Mouse (Mus musculus) kidney, postnatal 10 days (tissue): ENCODE data around the gene Plod3.
"Not testable (repeated sequence)": the region's sequence is repeated elsewhere in the genome, so short reads cannot be mapped to it uniquely, and the experiment has no call there.

Source experiments
- DNase-seq: peaks from one replicate; pipeline ENCODE4 v3.0.0; 2021; ENCODE audit warnings: mixed read lengths

Gene Plod3

DNA sequence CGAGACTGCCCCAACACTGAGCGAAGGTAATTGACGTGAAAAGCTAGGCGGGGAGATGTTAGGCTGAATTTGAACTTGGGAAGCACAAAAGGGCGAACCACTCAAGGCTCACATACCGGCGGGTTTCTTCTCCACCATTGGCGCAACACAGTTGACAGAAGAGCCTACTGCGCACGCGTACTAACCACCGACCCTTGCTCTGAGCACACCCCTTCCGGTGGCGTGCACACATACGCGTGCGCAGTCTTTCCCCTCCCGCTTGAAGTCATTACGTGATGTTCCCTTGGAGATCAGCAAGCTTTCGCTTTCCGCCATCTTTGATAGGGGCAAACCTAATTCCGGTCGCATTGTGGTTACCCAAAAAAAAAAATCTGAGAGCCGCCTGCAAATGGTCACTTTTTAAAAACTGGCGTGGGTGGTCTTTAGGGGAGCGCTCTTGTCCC, at the start of gene Plod3:
TSS of gene Plod3 (plus strand) at position 325 of the 443 bp plus-strand sequence.
- peak; percentile 98 for DNase-seq

DNA sequence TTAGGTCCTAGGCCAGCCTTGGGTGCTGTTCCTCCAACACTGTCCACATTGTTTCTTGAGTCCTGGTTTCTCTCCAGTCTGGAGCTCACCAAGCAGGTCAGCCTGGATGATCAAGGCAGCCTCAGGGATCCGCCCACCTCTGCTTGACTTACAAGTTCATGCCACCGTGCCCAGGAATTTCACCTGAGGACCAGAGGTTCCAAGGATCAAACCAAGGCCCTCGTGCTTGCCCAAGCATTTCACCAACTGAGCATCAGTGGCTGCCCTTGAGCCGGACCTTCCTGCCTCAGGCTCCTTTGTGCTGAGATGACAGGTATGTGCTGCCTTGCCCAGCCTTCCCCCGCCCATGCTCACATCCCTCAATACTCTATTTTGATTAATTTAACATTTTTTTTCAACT, 49.2 kb upstream of the Plod3 start:
- DNase-seq: peak; percentile 30

DNA sequence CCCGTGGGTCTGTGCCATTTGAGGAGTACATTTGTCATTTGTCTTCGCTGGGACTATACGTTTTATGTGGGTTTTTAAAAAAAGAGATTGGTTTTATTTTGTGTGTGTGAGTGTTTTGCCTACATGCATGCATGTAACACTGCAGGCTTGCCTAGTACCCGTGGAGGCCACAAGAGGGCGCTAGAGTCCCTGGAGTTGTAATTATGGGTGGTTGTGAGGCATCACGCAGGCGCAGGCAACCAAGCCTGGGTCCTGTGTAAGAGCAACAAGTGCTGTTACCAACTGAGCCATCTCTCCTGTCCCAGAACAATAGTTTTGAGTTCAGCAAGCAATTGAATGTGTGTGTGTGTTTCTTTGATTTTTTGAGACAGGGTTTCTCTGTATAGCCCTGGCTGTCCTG, 47.5 kb upstream of the Plod3 start:
- DNase-seq: no peak

DNA sequence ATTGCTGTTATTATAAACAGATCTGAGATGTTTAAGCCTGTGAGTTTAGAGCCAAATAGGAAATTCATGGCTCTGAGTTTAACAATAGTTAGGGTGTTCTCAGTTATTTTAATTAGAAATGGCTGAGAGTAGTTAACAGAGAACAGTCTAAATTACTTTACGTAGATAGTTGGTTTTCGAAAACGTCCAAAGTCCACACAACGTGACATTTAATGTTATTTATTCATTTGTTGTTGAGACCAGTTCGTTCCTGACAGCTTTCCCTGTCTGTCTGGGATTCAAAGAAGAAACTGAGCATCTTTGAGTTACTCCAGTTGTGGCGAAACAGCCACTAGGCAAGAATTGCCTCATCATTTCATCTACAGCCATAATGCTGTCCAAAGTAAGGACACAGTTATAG, 46.8 kb upstream of the Plod3 start:
- DNase-seq: not testable (repeated sequence)

DNA sequence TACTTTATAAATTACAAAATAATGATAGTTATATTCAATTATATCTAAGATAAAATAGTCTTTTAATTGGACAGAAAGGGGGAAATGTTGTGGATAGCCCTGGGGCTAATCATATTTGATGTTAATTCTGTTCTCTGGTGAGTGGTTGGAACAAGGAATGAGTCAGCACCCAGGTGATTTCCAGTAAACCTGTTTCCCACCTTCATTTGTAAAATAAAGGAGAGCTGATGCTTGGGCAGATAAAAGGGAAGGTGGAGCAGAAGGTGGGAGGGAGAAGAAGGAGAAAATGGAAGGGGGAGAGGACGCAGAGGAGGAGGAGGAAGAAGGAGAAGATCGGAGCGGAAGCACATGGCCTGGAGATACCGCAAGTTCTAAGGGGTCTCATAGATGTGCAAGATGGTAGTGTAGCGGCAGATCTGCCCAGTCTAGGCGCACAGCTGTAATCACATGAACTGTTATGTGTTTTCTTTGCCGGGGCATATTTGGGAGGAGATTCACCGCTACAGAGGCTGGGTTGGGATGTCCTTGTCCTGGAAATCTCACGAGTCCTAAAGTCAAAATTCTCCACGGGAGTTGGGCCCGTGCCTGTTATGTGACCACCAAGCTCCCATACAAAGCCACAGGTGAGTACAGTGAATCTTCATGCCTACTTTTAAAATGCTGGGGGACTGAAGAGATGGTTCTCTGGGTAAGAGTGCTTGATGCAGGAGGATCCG, 45.8 kb upstream of the Plod3 start:
- no peak for DNase-seq

DNA sequence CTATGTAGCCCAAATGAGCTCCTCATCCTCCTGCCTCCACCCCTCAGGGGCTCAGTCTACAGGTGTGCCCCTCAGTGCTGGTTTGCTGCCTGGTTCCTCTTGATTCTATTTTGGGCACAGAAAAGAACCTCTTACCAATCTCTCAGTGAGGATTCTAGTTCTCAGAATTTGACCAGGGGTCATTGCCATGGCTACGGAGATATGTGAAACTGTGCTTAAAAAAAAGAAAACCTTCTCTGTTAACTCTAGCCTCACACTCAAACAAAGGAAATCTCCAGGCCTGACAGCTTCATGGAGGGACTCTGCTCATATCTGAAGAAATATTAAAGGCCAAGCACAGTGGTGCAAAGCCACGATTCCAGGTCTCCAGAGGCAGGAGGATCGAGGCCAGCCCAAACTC, 44.0 kb upstream of the Plod3 start:
- DNase-seq: no peak

DNA sequence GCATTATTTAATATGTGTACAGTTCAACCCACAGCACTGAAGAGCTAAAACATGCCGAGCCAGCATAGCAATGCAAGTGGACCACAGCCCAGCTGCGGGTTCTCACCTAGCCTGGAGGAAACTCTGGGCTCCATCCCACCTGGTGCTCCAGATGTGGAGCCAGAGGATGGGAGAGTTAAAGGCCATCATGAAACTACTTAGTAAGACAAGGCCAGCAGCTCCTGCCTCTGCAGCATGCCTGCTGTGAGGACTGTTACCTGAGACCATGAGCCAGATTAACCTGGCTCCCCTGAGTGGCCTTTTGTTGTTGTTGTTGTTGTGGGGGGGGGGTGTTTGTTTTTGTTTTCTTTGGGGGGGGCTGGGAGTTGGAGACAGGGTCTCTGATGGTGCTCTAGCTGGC, 43.4 kb upstream of the Plod3 start:
- DNase-seq: no peak

DNA sequence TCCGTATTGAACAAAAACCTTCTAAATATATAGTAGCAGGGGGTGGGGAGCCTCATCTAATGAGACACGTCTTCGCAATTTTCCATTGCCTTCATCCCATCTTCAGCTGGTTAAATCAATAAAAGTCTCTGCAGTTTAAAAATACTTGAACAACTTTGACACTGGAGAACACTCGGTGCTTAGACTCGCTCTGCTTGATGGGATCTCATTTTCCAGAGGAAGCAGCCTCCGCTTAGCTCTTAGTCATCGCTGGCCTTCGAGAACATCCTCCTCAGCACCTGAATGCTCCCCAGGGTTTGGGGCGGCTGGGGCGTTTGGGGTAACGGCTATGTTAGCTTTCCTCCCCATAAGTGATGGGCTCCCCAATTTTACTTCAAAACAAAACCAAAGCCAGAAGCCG, 41.7 kb upstream of the Plod3 start:
- no peak for DNase-seq

DNA sequence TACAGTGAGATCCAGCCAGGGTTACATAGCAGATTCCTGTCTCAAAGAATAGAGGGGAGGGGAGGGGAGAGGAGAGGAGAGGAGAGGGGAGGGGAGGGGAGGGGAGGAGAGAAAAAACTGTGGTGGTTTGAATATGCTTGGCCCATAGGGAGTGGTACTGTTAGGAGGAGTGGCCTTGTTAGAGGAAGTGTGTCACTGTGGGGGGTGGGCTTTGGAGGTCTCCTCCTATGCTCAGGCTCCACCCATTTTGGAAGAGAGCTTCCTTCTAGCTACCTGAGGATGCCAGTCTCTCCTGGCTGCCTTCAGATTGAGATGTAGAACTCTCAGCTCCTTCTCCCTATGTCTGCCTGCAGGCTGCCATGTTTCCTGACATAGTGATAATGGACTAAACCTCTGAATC, 38.9 kb upstream of the Plod3 start:
- no peak for DNase-seq

DNA sequence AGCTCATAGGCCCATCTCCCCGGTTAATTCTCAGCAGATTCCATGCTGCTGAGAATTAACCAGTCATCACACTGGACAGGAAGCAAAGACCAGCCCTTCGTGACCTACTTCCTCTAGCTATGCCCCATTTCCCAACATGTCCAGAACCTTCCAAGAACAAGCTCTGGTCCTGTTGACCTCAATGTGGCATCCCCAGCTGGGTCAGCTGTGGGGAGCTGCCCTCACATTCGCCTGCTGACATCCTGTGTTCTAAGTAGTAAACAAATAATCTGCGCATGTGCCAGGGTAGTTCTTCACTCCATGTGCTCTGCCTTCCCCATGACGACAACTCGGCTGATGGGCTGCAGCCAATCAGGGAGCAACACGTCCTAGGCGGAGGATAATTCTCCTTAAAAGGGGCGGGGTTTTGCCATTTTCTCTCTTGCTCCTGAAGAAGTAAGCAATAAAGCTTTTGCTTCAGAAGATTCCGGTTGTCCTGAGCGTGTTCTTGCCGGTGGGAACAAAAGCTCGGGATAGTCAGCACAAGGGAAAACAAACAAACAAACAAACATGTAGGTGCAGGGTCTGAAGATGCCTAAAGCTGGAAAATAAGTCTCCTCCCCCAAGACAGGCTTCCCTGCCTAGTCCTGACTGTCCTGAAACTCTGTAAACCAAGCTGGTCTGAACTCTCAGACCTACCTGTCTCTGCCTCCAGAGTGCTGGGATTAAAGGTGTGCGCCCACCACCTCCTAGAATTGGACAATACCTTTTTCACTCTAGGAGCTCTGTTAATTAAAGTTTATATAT, 37.1 kb upstream of the Plod3 start:
- DNase-seq: not testable (repeated sequence)

DNA sequence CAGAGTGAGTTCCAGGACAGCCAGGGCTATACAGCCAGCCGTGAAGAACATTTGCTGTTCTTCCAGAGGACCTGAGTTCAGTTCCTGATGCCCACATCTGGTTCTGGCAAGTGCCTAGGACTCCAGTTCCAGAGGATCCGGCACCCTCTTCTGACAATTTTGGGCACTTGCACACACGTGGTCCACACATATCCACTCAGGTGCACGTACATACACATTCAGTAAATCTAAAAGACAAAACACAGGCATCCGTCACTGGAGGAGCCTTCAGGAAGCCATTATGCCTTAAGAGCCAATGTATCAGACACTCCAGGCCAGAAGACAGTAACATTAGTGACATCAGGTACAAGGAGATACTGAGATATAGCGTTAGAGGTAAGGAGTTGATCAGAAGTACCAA, 36.3 kb upstream of the Plod3 start:
- no peak for DNase-seq

DNA sequence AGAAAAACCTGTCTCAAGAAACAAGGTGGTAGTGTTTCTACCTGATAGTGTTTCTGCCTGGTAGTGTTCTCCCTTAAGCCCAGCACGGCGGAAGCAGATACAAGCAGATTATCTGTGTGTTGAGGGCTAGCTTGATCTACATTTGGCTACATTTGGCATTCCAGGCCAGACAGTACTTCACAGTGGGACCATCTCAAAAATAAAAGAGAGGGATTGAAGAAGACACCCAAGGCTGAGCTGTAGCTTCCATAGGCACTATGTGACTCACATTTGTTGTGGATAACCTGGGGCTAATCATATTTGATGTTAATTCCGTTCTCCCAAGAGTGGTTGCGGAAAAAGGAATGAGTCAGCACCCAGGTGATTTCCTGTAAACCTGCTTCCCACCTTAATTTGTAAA, 34.7 kb upstream of the Plod3 start:
- DNase-seq: no peak

DNA sequence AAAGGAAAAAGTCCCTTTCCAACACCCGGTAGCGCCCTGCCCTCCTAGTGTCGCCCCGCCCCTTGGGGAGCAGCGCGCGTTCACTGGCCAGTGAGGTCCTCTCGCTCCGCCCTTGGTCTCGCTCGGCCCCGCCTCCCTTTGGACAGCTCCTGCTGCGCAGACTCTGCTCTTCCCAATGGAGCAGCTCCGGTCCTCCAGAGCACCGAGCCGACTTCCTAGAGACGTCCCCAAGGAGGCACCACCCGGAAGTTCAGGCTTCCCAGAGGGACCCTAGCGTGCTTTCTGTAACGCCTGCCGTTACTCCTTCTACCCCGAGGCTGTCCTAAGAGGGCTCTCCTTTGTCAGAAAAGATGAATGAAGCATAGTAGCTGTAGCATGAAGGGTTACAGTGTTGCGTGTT, 33.8 kb upstream of the Plod3 start, which contains the start of gene Fis1:
TSS of gene Fis1 (plus strand) at position 261 of the 400 bp plus-strand sequence.
- peak; percentile 99 for DNase-seq

DNA sequence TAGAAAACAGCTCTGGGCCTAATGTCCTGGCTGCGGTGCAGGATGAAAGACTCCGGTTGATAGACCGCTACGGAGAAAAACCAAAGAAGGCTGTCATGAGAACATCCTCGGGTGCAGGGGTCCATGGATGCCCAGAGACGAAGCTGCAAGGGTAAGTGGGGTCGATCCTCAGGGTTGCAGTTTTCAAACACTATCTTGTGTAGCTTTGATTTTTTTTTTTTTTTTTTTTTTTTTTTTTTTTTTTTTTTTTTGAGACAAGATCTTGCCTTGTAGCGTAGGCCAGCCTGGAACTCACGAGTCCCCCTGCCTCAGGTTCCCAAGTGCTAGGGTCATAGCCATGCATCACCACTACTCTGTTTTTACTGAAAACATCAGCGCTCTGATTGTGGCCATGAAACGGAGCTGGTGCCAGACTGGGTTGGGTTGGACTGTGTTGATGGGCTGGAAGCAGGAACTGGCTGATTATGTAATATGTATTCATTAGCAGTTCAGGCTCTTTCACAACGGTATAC, 33.3 kb upstream of the Plod3 start:
- DNase-seq: peak; percentile 47

DNA sequence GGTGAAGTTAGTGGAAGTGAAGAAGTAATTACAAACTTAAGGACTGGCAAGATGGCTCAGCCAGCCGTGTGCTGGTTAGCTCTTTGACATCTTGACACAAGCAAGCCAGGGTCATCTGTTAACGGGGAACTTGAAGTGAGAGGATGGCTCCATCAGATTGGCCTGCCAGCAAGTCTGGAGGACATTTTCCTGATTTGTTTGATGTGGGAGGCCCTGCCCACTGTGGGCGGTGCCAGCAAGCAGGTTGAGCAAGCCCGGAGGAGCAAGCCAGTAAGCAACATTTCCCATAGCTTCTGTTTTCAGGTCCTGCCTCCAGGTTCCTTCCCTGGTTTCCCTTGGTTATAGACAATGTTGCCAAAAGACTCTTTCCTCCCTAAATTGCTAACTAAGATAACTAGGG, 31.2 kb upstream of the Plod3 start:
- no peak for DNase-seq

DNA sequence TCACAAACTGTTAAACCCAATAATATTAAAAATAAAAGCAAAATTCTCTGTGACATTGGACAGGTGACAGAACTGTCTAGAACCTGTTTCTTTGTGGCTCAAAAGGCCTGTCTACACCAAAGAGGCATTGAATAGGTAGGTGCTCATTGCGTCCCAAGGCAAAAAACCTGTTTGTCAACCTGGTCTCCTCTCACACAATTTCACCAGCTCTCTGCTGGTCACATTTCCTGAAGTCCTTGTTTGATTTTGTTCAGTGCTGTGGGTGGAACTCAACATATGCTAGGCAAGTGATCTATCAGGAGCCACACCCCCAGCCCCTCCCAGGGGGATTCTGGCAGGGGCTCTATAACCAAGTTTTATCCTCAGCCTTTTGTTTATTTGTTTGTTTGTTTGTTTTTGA, 29.6 kb upstream of the Plod3 start:
- no peak for DNase-seq

DNA sequence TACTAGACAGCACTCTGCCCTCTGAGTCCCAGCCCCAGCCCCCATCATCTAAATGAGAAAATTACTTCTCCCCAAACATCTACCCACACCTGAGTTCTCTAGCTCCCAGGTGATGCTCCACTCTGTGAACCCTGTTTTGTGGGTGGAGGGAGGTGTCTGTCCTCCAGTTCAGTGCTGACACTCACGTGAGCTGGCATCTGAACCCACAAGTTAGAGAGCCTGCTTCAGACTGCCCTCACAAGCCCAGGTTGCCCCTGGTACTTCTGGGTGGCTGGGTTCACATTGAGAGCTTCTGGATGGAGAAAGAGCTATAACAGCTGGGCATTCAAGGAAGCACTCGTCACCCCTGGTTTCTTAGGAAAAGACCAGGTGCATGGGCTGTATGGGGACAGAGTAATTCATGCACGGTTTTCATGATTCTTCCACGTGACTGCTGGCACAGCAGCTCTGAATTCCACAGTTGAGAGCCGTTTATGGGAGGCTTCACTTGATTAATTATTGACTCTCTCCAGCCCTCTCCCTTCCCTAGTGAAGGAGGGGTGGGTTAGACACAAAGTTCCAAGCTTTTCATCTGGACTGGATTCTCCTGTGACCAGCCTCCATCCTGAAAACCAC, 27.7 kb upstream of the Plod3 start:
- peak; percentile 69 for DNase-seq

DNA sequence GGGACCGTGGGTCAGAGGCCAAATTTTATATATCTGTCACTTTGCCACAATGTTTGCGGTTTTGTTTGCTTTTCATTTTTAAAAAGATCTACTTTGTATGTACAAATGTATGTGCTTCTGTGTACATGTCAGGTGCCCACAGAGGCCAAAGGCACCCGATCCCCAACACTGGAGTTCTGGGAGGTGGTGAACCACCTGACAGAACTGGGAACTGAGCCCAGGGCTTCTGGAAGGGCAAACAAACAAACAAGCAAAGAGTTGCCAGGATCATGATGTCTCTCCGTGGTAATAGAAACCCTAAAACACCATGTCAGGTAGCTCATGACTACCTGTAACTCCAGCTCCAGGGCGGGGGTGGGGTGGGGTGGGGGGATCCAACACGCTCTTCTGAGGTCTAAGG, 26.8 kb upstream of the Plod3 start:
- DNase-seq: peak; percentile 52

DNA sequence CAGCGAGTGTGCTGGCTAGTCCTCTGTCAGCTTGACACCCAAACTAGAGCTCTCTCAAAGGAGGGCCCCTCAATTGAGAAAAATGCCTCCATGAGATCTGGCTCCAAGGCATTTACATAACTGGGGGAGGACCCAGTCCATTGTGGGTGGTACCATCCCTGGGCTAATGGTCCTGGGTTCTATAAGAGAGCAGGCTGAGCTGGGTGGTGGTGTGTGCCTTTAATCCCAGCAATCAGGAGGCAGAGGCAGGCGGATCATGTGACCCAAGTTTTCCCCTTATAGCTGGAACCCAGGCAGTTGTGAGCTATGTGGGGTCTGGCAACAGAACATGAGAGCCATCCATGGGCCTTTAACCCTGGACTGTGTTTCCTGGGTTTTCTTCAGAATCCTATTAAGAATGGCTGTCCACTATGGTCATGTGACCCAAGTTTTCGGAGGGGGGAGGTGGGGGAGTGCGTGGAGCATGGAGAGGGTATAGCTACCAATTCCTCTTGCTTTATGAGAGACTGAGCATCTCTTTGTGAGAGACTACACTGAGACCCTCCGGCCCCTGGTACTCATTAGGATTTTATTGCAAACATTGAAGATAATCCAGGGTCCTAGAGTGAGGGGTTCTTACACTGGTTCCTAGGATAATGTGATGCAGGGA, 25.4 kb upstream of the Plod3 start:
- no peak for DNase-seq

DNA sequence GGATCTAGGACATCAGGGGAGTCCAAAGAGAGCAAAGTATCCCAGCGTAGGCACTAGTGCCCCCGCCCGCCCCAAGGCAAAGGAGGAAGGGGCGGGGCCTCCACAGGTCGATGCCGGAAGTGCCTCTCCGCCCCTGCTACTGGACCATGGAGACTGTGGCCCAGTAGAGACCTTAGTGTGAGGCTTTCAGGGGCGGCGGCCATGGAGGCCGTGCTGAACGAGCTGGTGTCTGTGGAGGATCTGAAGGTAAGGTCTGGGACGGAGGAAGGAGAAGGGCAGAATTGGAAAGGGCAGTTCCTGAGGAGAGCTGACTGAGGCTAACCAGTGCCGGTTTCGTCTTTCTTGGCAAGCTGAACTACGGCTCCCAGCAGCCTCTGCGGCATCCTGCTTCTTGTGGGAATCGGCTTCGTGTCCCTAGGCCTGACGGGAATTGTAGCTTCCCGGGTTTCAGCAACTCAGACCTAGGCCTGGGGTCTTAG, 24.8 kb upstream of the Plod3 start:
- peak; percentile 94 for DNase-seq

DNA sequence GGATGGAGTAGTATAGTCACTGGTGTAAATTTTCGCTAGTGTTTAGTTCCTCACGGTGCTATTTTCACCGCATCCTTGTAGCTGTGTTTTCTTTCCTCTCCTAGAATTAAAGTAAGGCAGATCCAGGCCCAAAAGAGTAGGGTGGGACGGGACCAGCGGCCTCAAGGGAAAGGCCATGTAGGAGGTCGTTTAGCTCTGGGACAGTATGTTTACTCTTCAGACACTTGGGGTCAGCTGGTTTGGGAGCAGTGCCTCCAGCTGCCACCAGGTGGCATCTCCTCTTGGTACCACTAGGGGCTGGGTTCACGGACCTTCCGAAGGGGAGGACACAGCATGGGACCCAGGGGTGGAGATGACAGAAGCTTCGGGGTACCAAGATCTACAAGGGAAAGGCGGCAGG, 24.3 kb upstream of the Plod3 start:
- DNase-seq: peak; percentile 90

DNA sequence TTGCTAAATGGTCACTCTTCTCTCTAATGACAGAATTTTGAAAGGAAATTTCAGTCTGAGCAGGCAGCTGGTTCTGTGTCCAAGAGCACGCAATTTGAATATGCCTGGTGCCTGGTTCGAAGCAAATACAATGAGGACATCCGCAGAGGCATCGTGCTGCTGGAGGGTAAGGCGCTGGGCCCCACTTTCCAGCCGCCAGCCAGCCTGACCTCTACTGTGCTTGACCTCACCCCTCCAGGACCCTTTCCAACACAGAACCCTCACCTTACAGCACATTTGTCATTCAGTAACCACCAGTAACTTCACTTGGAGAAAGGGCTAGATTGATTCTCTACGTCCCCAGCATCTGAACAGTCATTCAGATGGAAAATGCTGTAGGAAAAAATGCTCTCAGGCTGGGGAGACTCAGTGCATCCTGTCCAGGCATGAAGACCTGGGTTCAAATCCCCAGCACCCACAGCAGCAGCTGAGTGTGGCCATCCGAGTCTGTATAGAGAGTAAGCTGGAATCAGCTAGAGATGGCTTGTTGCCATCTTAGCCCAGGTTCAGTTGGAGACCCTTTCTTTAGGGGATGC, 23.8 kb upstream of the Plod3 start:
- no peak for DNase-seq

DNA sequence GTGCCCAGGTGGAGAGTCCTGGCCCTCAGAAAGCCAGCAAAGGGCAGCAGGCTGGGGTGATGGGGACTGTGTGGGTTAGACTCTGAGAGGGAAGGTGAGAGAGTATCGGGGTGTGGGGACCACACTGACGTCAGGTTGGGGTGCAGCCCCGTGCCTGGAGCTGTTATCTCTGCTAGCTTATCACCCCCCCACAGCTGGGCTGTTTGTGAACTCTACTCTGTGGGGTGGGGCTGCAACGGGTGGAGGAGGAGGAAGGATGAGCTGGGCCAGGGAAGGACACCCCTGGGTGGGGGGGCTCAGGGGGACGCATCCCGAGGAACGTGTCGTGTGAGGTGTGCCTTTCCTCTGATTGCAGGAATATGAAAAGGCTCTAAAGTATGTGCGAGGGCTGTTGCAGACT, 21.6 kb upstream of the Plod3 start:
- peak; percentile 29 for DNase-seq
